Mouse (Mus musculus) cortical plate, adult 2 months (tissue): ENCODE results near the gene Fam222a. TPM values are rescaled to one million over a fixed set of nuclear protein-coding genes. Genes with fewer than 3 reads are reported as not detected.

Experiments
- H3K27ac ChIP-seq: fragments of 200-500 bp; 2 replicates; pipeline ENCODE4 v1.5.1; 2012; ENCODE audit warnings: low read length, control low read depth, inconsistent platforms; ENCODE audit not compliant: insufficient read depth
- H3K4me1 ChIP-seq: fragments of 200-500 bp; 2 replicates; pipeline ENCODE4 v1.6.1; 2011; ENCODE audit warnings: low read length; ENCODE audit not compliant: control insufficient read depth, insufficient read depth
- H3K4me3 ChIP-seq: fragments of 200-500 bp; 2 replicates; pipeline ENCODE4 v1.5.1; 2011; ENCODE audit warnings: mild to moderate bottlenecking, low read length, control low read depth; ENCODE audit not compliant: insufficient read depth
- CTCF ChIP-seq: fragments of 200-500 bp; IDR thresholded peaks from 2 replicates; pipeline ENCODE4 v1.5.1; 2011; ENCODE audit warnings: mild to moderate bottlenecking, control low read depth, low read length; ENCODE audit not compliant: insufficient read depth; ENCODE audit errors: extremely low read depth
- POLR2A ChIP-seq: fragments of 200-500 bp; IDR thresholded peaks from 2 replicates; pipeline ENCODE4 v1.6.1; 2011; ENCODE audit warnings: mild to moderate bottlenecking, low read length, control low read depth; ENCODE audit not compliant: insufficient read depth; ENCODE audit errors: extremely low read depth
- polyA plus RNA-seq: library from polyadenylated mRNA; depleted of rRNA; stranded (reverse); fragments of >200 nt; gene quantifications from 2 replicates; pipeline ENCODE4 v1.2.3, GENCODE M21; 2012

Fam222a gene
- polyA plus RNA-seq, 1 experiment: 7.3 TPM

GRCm38 (mm10) chr5:114617809-114618208 is 50.0 kb downstream of the Fam222a start:
- Histone ChIP-seq H3K4me3 (no peak overlapping the region), H3K4me1 (no peaks in the 10 kb centered on the region; the same call in 1 of the 2 replicates), H3K27ac (no peak overlapping the region)
- no peak for TF ChIP-seq POLR2A
- TF ChIP-seq CTCF: no peak

GRCm38 (mm10) chr5:114618851-114619250 is 51.0 kb downstream of the Fam222a start:
- TF ChIP-seq POLR2A: no peak
- TF ChIP-seq CTCF: peak; percentile 90
- H3K4me3 ChIP-seq: no peak overlapping the region
- H3K4me1 ChIP-seq: no peaks in the 10 kb centered on the region
- H3K27ac ChIP-seq: no peak overlapping the region

GRCm38 (mm10) chr5:114620305-114620704 is 52.5 kb downstream of the Fam222a start:
- Histone ChIP-seq H3K4me3 (no peak overlapping the region), H3K4me1 (no peaks in the 10 kb centered on the region), H3K27ac (no peak overlapping the region)
- peak; percentile 46 for TF ChIP-seq CTCF
- no peak for TF ChIP-seq POLR2A

- H3K4me1 ChIP-seq: no peaks in the 10 kb centered on the region
- H3K27ac ChIP-seq: no peak overlapping the region
- H3K4me3 ChIP-seq: no peak overlapping the region
- TF ChIP-seq POLR2A (no peak), CTCF (peak; percentile 71)
Observed at GRCm38 (mm10) chr5:114625590-114625989, 57.8 kb downstream of the Fam222a start.

DNA sequence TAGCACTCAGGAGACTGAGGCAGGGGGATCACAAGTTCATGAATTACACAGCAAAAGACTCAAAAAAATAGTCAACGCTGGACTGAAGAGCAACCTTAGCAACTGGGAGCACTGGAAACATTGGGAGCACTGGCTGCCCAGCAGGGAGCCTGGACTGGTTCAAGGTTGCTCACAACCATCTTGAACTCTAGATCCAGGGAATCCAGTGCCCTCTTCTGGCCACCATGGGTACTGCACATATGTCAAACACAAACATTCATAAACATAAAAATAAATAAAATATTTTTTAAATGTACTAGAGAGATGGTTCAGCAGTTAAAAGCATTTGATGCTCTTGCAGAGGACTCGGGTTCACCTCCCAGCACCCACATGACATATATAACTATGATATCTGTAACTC is 63.5 kb downstream of the Fam222a start:
- TF ChIP-seq POLR2A (no peak), CTCF (peak; percentile 29; the same call in 1 of the 2 replicates)
- no peak overlapping the region for H3K27ac ChIP-seq
- no peaks in the 10 kb centered on the region for H3K4me1 ChIP-seq
- no peak overlapping the region for H3K4me3 ChIP-seq

GRCm38 (mm10) chr5:114636091-114636490 is 68.3 kb downstream of the Fam222a start:
- H3K4me1 ChIP-seq: no peaks in the 10 kb centered on the region
- no peak overlapping the region for H3K4me3 ChIP-seq
- H3K27ac ChIP-seq: no peak overlapping the region
- no peak for TF ChIP-seq CTCF
- TF ChIP-seq POLR2A: no peak

DNA sequence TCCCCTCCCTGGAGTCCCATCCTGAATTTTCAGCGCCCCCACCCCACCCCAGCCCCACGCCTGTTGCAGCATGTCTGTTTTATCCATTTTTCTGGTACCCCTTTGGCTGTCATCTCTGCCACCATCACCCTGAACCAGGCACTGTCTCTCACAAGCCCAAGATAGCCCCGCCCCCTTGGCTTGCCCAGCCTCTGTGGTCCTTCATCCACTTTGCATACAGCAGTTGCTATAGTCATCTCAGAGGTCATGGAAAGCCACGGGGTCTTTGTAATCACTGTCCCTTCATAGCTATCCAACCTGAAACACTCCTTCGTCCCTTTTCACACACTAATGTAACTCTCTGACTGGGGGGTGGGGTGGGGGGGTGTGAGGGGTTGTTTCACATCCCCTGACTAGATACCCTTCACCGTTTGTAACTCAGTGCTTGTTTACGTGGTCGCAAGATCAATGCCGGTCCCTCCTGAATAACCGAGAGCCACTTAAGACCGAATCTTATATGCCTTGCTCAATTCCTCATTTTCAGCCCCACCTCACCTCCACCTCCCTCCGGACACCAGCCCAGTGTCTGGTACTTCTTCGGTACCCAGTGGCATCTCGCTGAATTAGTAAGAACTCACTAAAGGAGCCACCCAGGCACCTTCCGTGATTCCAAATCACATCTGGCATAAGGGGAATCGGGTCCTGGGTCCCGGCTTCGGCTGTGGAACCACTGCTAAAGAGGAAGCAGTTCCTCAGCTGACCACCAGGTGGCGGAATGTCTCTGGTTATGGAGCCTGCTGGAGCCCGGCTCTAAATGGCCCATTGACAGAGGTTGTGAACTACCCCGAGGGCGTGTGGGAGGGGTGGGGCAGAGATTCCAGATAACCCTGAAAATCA is 71.2 kb downstream of the Fam222a start:
- no peak overlapping the region for H3K27ac ChIP-seq
- H3K4me3 ChIP-seq: no peak overlapping the region
- no peak for TF ChIP-seq POLR2A
- TF ChIP-seq CTCF: peak; percentile 80
- no peaks in the 10 kb centered on the region for H3K4me1 ChIP-seq

DNA sequence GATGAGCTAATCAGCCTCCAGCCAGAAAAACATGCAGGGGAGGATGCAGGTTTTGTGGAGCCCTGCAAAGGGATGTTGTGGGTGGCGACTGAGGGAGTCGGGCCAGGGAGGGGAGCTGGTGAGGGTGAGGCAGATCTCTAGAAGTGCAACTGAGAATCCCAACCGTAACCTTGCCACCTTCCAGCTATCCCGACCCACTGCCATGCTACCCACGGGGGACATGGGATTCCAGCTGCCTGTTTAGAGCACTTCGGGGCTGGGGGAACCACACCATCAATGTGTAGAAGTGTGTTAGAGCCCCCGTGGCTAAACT is 71.8 kb downstream of the Fam222a start:
- H3K27ac ChIP-seq: no peak overlapping the region
- H3K4me3 ChIP-seq: no peak overlapping the region
- no peaks in the 10 kb centered on the region for H3K4me1 ChIP-seq
- TF ChIP-seq POLR2A: no peak
- TF ChIP-seq CTCF: no peak

- H3K4me1 ChIP-seq: no peaks in the 10 kb centered on the region
- no peak overlapping the region for H3K27ac ChIP-seq
- H3K4me3 ChIP-seq: no peak overlapping the region
- no peak for TF ChIP-seq CTCF
- TF ChIP-seq POLR2A: no peak
Observed at GRCm38 (mm10) chr5:114640809-114641208, 73.0 kb downstream of the Fam222a start.

GRCm38 (mm10) chr5:114644918-114645317 is 77.1 kb downstream of the Fam222a start:
- no peak for TF ChIP-seq POLR2A
- no peak for TF ChIP-seq CTCF
- Histone ChIP-seq H3K4me3 (no peak overlapping the region), H3K4me1 (no peaks in the 10 kb centered on the region), H3K27ac (no peak overlapping the region)

- Histone ChIP-seq H3K4me1 (no peaks in the 10 kb centered on the region), H3K27ac (no peak overlapping the region), H3K4me3 (no peak overlapping the region)
- no peak for TF ChIP-seq CTCF
- no peak for TF ChIP-seq POLR2A
Observed at GRCm38 (mm10) chr5:114645916-114646315, 78.1 kb downstream of the Fam222a start.
